Mouse (Mus musculus): ENCODE results near the gene Ctnna3.

- TF ChIP-seq CTCF (IDR thresholded peaks at IDR 0.05; ENCODE audit: extremely low read depth, insufficient read depth, low read length) (no peak), POLR2A (IDR thresholded peaks at IDR 0.05; ENCODE audit: extremely low read depth, insufficient read depth, low read length) (no peak)
Observed at GRCm38 (mm10) chr10:63476167-63476647, 46.3 kb downstream of the Ctnna3 start.
